Mouse (Mus musculus): Measurements from ENCODE around the gene Rnf113a2.

- TF ChIP-seq POLR2A (IDR thresholded peaks at IDR 0.05; ENCODE audit: low read depth, low read length) (no peak), CTCF (IDR thresholded peaks at IDR 0.05; ENCODE audit: extremely low read depth, insufficient read length, insufficient replicate concordance, low read depth, low read length) (no peak)
These were observed 31.6 kb upstream of the Rnf113a2 start for GRCm38 (mm10) chr12:84385408-84385807.
